Mouse (Mus musculus): ENCODE measurements around the gene Fnbp1.

Gene Fnbp1

GRCm38 (mm10) chr2:31106621-31107320 lies 35.0 kb downstream of the Fnbp1 start:
- in situ Hi-C loops (cut with MboI; ENCODE audit: unreplicated experiment in 2 of 2): no loop called here

GRCm38 (mm10) chr2:31106004-31106403 lies 35.8 kb downstream of the Fnbp1 start:
- in situ Hi-C loops (cut with MboI; ENCODE audit: unreplicated experiment in 2 of 2): no loop called here

GRCm38 (mm10) chr2:31105279-31105678 lies 36.5 kb downstream of the Fnbp1 start:
- in situ Hi-C loops (cut with MboI; ENCODE audit: unreplicated experiment in 2 of 2): no loop called here

- in situ Hi-C loops (cut with MboI; ENCODE audit: unreplicated experiment in 2 of 2): no loop called here
Observed at GRCm38 (mm10) chr2:31103321-31103720, 38.5 kb downstream of the Fnbp1 start.

- in situ Hi-C loops (cut with MboI; ENCODE audit: unreplicated experiment in 2 of 2): no loop called here
Observed at GRCm38 (mm10) chr2:31101285-31101684, 40.5 kb downstream of the Fnbp1 start.

- in situ Hi-C loops (cut with MboI; ENCODE audit: unreplicated experiment in 2 of 2): no loop called here
Observed at GRCm38 (mm10) chr2:31099079-31099478, 42.7 kb downstream of the Fnbp1 start.

GRCm38 (mm10) chr2:31098616-31099015 lies 43.2 kb downstream of the Fnbp1 start:
- in situ Hi-C loops (cut with MboI; ENCODE audit: unreplicated experiment in 2 of 2): no loop called here

- in situ Hi-C loops (cut with MboI; ENCODE audit: unreplicated experiment in 2 of 2): no loop called here
Observed at GRCm38 (mm10) chr2:31097276-31097675, 44.5 kb downstream of the Fnbp1 start.

GRCm38 (mm10) chr2:31096119-31096518 lies 45.7 kb downstream of the Fnbp1 start:
- in situ Hi-C loops (cut with MboI; ENCODE audit: unreplicated experiment in 2 of 2): no loop called here

- in situ Hi-C loops (cut with MboI; ENCODE audit: unreplicated experiment in 2 of 2): no loop called here
Observed at GRCm38 (mm10) chr2:31094565-31094964, 47.2 kb downstream of the Fnbp1 start.

GRCm38 (mm10) chr2:31092939-31093338 lies 48.9 kb downstream of the Fnbp1 start:
- in situ Hi-C loops (cut with MboI; ENCODE audit: unreplicated experiment in 2 of 2): no loop called here

GRCm38 (mm10) chr2:31091182-31091581 lies 50.6 kb downstream of the Fnbp1 start:
- in situ Hi-C loops (cut with MboI; ENCODE audit: unreplicated experiment in 2 of 2): no loop called here

- in situ Hi-C loops (cut with MboI; ENCODE audit: unreplicated experiment in 2 of 2): no loop called here
Observed at GRCm38 (mm10) chr2:31089607-31090006, 52.2 kb downstream of the Fnbp1 start.

- in situ Hi-C loops (cut with MboI; ENCODE audit: unreplicated experiment in 2 of 2): no loop called here
Observed at GRCm38 (mm10) chr2:31088871-31089270, 52.9 kb downstream of the Fnbp1 start.

GRCm38 (mm10) chr2:31087663-31088661 lies 53.8 kb downstream of the Fnbp1 start:
- in situ Hi-C loops (cut with MboI; ENCODE audit: unreplicated experiment in 2 of 2): no loop called here

- in situ Hi-C loops (cut with MboI; ENCODE audit: unreplicated experiment in 2 of 2): no loop called here
Observed at GRCm38 (mm10) chr2:31087085-31087484, 54.7 kb downstream of the Fnbp1 start.

- in situ Hi-C loops (cut with MboI; ENCODE audit: unreplicated experiment in 2 of 2): no loop called here
Observed at GRCm38 (mm10) chr2:31086543-31086942, 55.3 kb downstream of the Fnbp1 start.

- in situ Hi-C loops (cut with MboI; ENCODE audit: unreplicated experiment in 2 of 2): no loop called here
Observed at GRCm38 (mm10) chr2:31084169-31084850, 57.5 kb downstream of the Fnbp1 start.

GRCm38 (mm10) chr2:31083372-31083771 lies 58.4 kb downstream of the Fnbp1 start:
- in situ Hi-C loops (cut with MboI; ENCODE audit: unreplicated experiment in 2 of 2): no loop called here

GRCm38 (mm10) chr2:31082639-31083038 lies 59.2 kb downstream of the Fnbp1 start:
- in situ Hi-C loops (cut with MboI; ENCODE audit: unreplicated experiment in 2 of 2): no loop called here

- in situ Hi-C loops (cut with MboI; ENCODE audit: unreplicated experiment in 2 of 2): no loop called here
Observed at GRCm38 (mm10) chr2:31081349-31081748, 60.5 kb downstream of the Fnbp1 start.
